Mouse (Mus musculus) CH12.LX (cell line): ENCODE data around the gene Kdm8. TPM values are rescaled to one million over a fixed set of nuclear protein-coding genes. Genes with fewer than 3 reads are reported as not detected.

Source experiments
- DNase-seq: peaks from one replicate; pipeline ENCODE4 v3.0.0-alpha.2; 2013; ENCODE audit errors: extremely low read depth
- H3K27ac ChIP-seq: 2 replicates; pipeline ENCODE4 v1.5.1; 2012; ENCODE audit warnings: low read depth, mild to moderate bottlenecking, control low read depth, moderate library complexity; ENCODE audit not compliant: insufficient read depth
- H3K27me3 ChIP-seq: replicated peaks from 2 replicates; pipeline ENCODE3; 2012; ENCODE audit warnings: inconsistent platforms
- H3K36me3 ChIP-seq, 2 experiments: replicated peaks in 1 of 2; 2 replicates each; pipeline versions ENCODE3 to v1.6.1; 2012; ENCODE audit warnings: inconsistent platforms in 1 of 2, low read length in 1 of 2, mild to moderate bottlenecking in 1 of 2, mixed read lengths in 1 of 2, moderate library complexity in 1 of 2; ENCODE audit not compliant: control insufficient read depth in 1 of 2, insufficient read depth in 1 of 2
- H3K4me1 ChIP-seq, 2 experiments: 2 replicates each; pipeline ENCODE4 v1.6.1; 2012; ENCODE audit warnings: inconsistent platforms in 1 of 2, moderate library complexity in 1 of 2; ENCODE audit not compliant: insufficient read depth in 2 of 2, control insufficient read depth in 1 of 2
- H3K4me2 ChIP-seq: 2 replicates; pipeline ENCODE4 v1.6.1; 2012; ENCODE audit warnings: low read depth, mild to moderate bottlenecking, control low read depth; ENCODE audit not compliant: poor library complexity, insufficient read depth, severe bottlenecking
- H3K4me3 ChIP-seq, 3 experiments: fragments of 150-350 bp in 1 of 3; sonication (generic) in 1 of 3; replicated peaks in 1 of 3; 2 replicates each; pipeline versions ENCODE3 to v1.5.1; 2011 to 2012; ENCODE audit warnings: low read depth in 2 of 3, low read length in 2 of 3, mild to moderate bottlenecking in 2 of 3, moderate library complexity in 2 of 3, control low read depth in 1 of 3, improper control_type of control experiment in 1 of 3, inconsistent platforms in 1 of 3, mixed read lengths in 1 of 3; ENCODE audit not compliant: poor library complexity in 1 of 3
- H3K79me2 ChIP-seq: replicated peaks from 2 replicates; pipeline ENCODE4 v1.6.1; 2012; ENCODE audit warnings: mild to moderate bottlenecking, moderate library complexity; ENCODE audit not compliant: control insufficient read depth, poor library complexity, insufficient read depth, severe bottlenecking; ENCODE audit errors: extremely low read depth
- H3K9ac ChIP-seq: 2 replicates; pipeline ENCODE4 v1.6.1; 2012; ENCODE audit warnings: low read depth, mild to moderate bottlenecking, control low read depth, moderate library complexity; ENCODE audit not compliant: insufficient read depth
- H3K9me3 ChIP-seq: replicated peaks from 2 replicates; pipeline ENCODE3; 2012; ENCODE audit warnings: low read length, inconsistent platforms, mixed read lengths
- BHLHE40 ChIP-seq: IDR thresholded peaks from 2 replicates; pipeline ENCODE4 v1.6.1; 2011; ENCODE audit warnings: mild to moderate bottlenecking, low read depth, low read length, improper control_type of control experiment
- CHD1 ChIP-seq: IDR thresholded peaks from 2 replicates; pipeline ENCODE4 v1.6.1; 2012; ENCODE audit warnings: low read depth, low read length, improper control_type of control experiment, inconsistent platforms
- CHD2 ChIP-seq: IDR thresholded peaks from 2 replicates; pipeline ENCODE4 v1.6.1; 2011; ENCODE audit warnings: low read length, improper control_type of control experiment
- CTCF ChIP-seq, 2 experiments: IDR thresholded peaks in 1 of 2; conservative IDR thresholded peaks in 1 of 2; 2 replicates each; pipeline ENCODE4 v1.5.1; 2011 to 2012; ENCODE audit warnings: low read depth in 2 of 2, low read length in 2 of 2, improper control_type of control experiment in 1 of 2, inconsistent platforms in 1 of 2, mild to moderate bottlenecking in 1 of 2, moderate library complexity in 1 of 2
- E2F4 ChIP-seq: IDR thresholded peaks from 2 replicates; pipeline ENCODE4 v1.6.1; 2011; ENCODE audit warnings: low read depth, low read length, improper control_type of control experiment; ENCODE audit not compliant: insufficient replicate concordance
- ELF1 ChIP-seq: IDR thresholded peaks from 2 replicates; pipeline ENCODE4 v1.6.1; 2014; ENCODE audit warnings: low read depth, mild to moderate bottlenecking, inconsistent platforms, low read length, improper control_type of control experiment
- EP300 ChIP-seq: IDR thresholded peaks from 2 replicates; pipeline ENCODE4 v1.6.1; 2011; ENCODE audit warnings: low read length, improper control_type of control experiment
- ETS1 ChIP-seq: conservative IDR thresholded peaks from 2 replicates; pipeline ENCODE4 v1.6.1; 2012; ENCODE audit warnings: low read depth, mild to moderate bottlenecking, inconsistent platforms, low read length, improper control_type of control experiment, moderate library complexity
- HCFC1 ChIP-seq: IDR thresholded peaks from 2 replicates; pipeline ENCODE4 v1.6.1; 2012; ENCODE audit warnings: low read depth, mild to moderate bottlenecking, inconsistent platforms, low read length, improper control_type of control experiment
- IRF4 ChIP-seq: IDR thresholded peaks from 2 replicates; pipeline ENCODE4 v1.6.1; 2014; ENCODE audit warnings: low read depth, mild to moderate bottlenecking, inconsistent platforms, low read length, improper control_type of control experiment
- JUN ChIP-seq: IDR thresholded peaks from 2 replicates; pipeline ENCODE4 v1.6.1; 2011; ENCODE audit warnings: low read depth, mild to moderate bottlenecking, low read length, improper control_type of control experiment, moderate library complexity; ENCODE audit not compliant: insufficient read depth
- JUND ChIP-seq: conservative IDR thresholded peaks from 2 replicates; pipeline ENCODE4 v1.6.1; 2011; ENCODE audit warnings: low read depth, low read length, improper control_type of control experiment
- KAT2A ChIP-seq: IDR thresholded peaks from 2 replicates; pipeline ENCODE4 v1.6.1; 2012; ENCODE audit warnings: low read length, improper control_type of control experiment, inconsistent platforms; ENCODE audit not compliant: insufficient replicate concordance
- MAZ ChIP-seq: IDR thresholded peaks from 2 replicates; pipeline ENCODE4 v1.6.1; 2012; ENCODE audit warnings: low read depth, mild to moderate bottlenecking, inconsistent platforms, low read length, improper control_type of control experiment, moderate library complexity
- MEF2A ChIP-seq: IDR thresholded peaks from 2 replicates; pipeline ENCODE4 v1.6.1; 2014; ENCODE audit warnings: low read depth, mild to moderate bottlenecking, inconsistent platforms, low read length, improper control_type of control experiment, borderline replicate concordance
- MXI1 ChIP-seq: IDR thresholded peaks from 2 replicates; pipeline ENCODE4 v1.6.1; 2011; ENCODE audit warnings: mild to moderate bottlenecking, low read depth, low read length, improper control_type of control experiment
- MYC ChIP-seq: IDR thresholded peaks from 2 replicates; pipeline ENCODE4 v1.6.1; 2011; ENCODE audit warnings: low read depth, mild to moderate bottlenecking, improper control_type of control experiment, low read length
- NELFE ChIP-seq: IDR thresholded peaks from 2 replicates; pipeline ENCODE4 v1.6.1; 2011; ENCODE audit warnings: low read depth, low read length, improper control_type of control experiment
- POLR2A ChIP-seq: IDR thresholded peaks from 2 replicates; pipeline ENCODE4 v1.6.1; 2011; ENCODE audit warnings: low read depth, mild to moderate bottlenecking, improper control_type of control experiment, low read length
- POLR2AphosphoS2 ChIP-seq: IDR thresholded peaks from 2 replicates; pipeline ENCODE4 v1.6.1; 2011; ENCODE audit warnings: low read depth, low read length, improper control_type of control experiment
- RAD21 ChIP-seq: IDR thresholded peaks from 2 replicates; pipeline ENCODE4 v1.6.1; 2011; ENCODE audit warnings: low read depth, mild to moderate bottlenecking, low read length, improper control_type of control experiment, moderate library complexity
- RCOR1 ChIP-seq: conservative IDR thresholded peaks from 2 replicates; pipeline ENCODE4 v1.6.1; 2012; ENCODE audit warnings: low read depth, mild to moderate bottlenecking, inconsistent platforms, low read length, improper control_type of control experiment
- SIN3A ChIP-seq: IDR thresholded peaks from 2 replicates; pipeline ENCODE4 v1.6.1; 2012; ENCODE audit warnings: low read length, improper control_type of control experiment, inconsistent platforms
- SMC3 ChIP-seq: IDR thresholded peaks from 2 replicates; pipeline ENCODE4 v1.6.1; 2011; ENCODE audit warnings: low read depth, low read length, improper control_type of control experiment
- TBP ChIP-seq: conservative IDR thresholded peaks from 2 replicates; pipeline ENCODE4 v1.6.1; 2011; ENCODE audit warnings: low read depth, low read length, improper control_type of control experiment
- TCF12 ChIP-seq: IDR thresholded peaks from 2 replicates; pipeline ENCODE4 v1.6.1; 2014; ENCODE audit warnings: low read depth, mild to moderate bottlenecking, inconsistent platforms, low read length, improper control_type of control experiment
- UBTF ChIP-seq: IDR thresholded peaks from 2 replicates; pipeline ENCODE4 v1.6.1; 2012; ENCODE audit warnings: low read depth, mild to moderate bottlenecking, inconsistent platforms, low read length, improper control_type of control experiment, moderate library complexity
- USF2 ChIP-seq: conservative IDR thresholded peaks from 2 replicates; pipeline ENCODE4 v1.6.1; 2011; ENCODE audit warnings: low read depth, low read length, improper control_type of control experiment
- ZC3H11A ChIP-seq: IDR thresholded peaks from 2 replicates; pipeline ENCODE4 v1.6.1; 2012; ENCODE audit warnings: low read depth, mild to moderate bottlenecking, inconsistent platforms, low read length, improper control_type of control experiment
- ZKSCAN1 ChIP-seq: IDR thresholded peaks from 2 replicates; pipeline ENCODE4 v1.6.1; 2012; ENCODE audit warnings: low read depth, inconsistent platforms, low read length, improper control_type of control experiment, borderline replicate concordance
- ZNF384 ChIP-seq: IDR thresholded peaks from 2 replicates; pipeline ENCODE4 v1.6.1; 2012; ENCODE audit warnings: low read depth, low read length, improper control_type of control experiment, inconsistent platforms
- dilution Hi-C: fragments of 300-500 bp; cut with MboI; formaldehyde crosslinking; loops from 2 replicates; pipeline ENCODE4 v1.14.3; 2020; ENCODE audit warnings: low sequenced_read_pairs; ENCODE audit not compliant: extremely low pct_unique_long_range_greater_than_20kb, extremely low pct_ligation_motif_present
- in situ Hi-C: fragments of 300-500 bp; cut with MboI; formaldehyde crosslinking; loops from 3 replicates; pipeline ENCODE4 v1.14.3; 2019; ENCODE audit warnings: low sequenced_read_pairs, low pct_ligation_motif_present, low pct_unique_long_range_greater_than_20kb, mixed read lengths
- polyA plus RNA-seq: library from polyadenylated mRNA; unstranded; fragments of >175 nt; gene quantifications from 2 replicates; pipeline ENCODE4 v1.2.1, GENCODE M21; 2012; ENCODE audit warnings: low read depth; ENCODE audit not compliant: insufficient read length
- total RNA-seq, 2 experiments: library from RNA; depleted of rRNA; stranded (reverse); fragments of 300-350 nt in 1 of 2; fragments of >200 nt in 1 of 2; gene quantifications; 2 replicates each; pipeline ENCODE4 v1.2.3; 2012 to 2014

The Kdm8 gene
- total and polyA plus RNA-seq, 3 experiments, result 5.0 to 8.7 (median 6.6) TPM

DNA sequence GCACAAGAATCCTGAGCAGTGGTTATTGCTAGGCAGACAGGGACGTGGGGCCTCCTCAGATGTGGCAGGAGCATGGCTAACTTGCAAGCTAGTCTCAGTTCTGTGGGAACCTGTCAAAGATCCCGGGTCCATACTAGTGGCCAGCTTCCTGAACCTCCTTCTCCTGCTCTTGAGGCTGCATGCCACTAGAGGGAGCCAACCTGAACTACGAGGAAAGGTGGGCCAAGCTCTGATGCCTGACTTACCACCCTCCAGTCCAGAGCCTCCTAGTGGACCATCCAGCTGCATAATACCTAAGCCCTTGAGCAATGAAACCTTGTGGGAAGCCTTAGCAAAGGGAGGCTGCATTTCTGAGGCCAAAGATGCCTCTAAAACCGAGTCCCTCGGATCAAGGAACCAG, 25.5 kb downstream of the Kdm8 start:
- DNase-seq, result peak; percentile 79
- TF ChIP-seq KAT2A (no peak), E2F4 (no peak), MEF2A (no peak; the same call in 1 of the 2 replicates), ZNF384 (no peak), USF2 (no peak), MAZ (0 out of 2 replicates have a peak, but pooled peaks have one; percentile 38), IRF4 (no peak), SIN3A (peak; percentile 44; the same call in 1 of the 2 replicates), BHLHE40 (0 out of 2 replicates have a peak, but pooled peaks have one; percentile 6), ZKSCAN1 (no peak), EP300 (no peak), TBP (no peak), NELFE (peak; percentile 39; the same call in 1 of the 2 replicates), ELF1 (0 out of 2 replicates have a peak, but pooled peaks have one; percentile 31), TCF12 (0 out of 2 replicates have a peak, but pooled peaks have one; percentile 41), UBTF (no peak), RAD21 (peak; percentile 75), MYC (no peak), POLR2AphosphoS2 (no peak), CTCF (conservative IDR thresholded peaks at IDR 0.05 in 1 of 2, IDR thresholded peaks at IDR 0.05 in 1 of 2; ENCODE audit: low read depth in 2 of 2, low read length in 2 of 2) (peak; percentile 93 to 97), CHD1 (no peak), ZC3H11A (peak; percentile 18; the same call in 1 of the 2 replicates), JUN (no peak), RCOR1 (no peak), POLR2A (no peak), CHD2 (no peak), SMC3 (peak; percentile 90), MXI1 (no peak), HCFC1 (no peak), JUND (no peak), ETS1 (no peak)
- Histone ChIP-seq H3K27ac (no peak overlapping the region), H3K4me3 (no peak overlapping the region), H3K27me3 (no peaks in the 10 kb centered on the region), H3K4me2 (no peak overlapping the region), H3K9ac (no peak overlapping the region), H3K9me3 (no peaks in the 10 kb centered on the region), H3K4me1 (peaks cover 5 to 54% of the 10 kb centered on the region in 2 experiments; a peak in 3 of 4 replicates), H3K36me3 (peaks cover 51 to 82% of the 10 kb centered on the region in 2 experiments), H3K79me2 (no peaks in the 10 kb centered on the region)
- in situ Hi-C loops (no loop called here), dilution Hi-C loops (no loop called here)
